Mouse (Mus musculus) MEL (cell line): Measurements from ENCODE around the gene Tmem164. TPM values are rescaled to one million over a fixed set of nuclear protein-coding genes. Genes with fewer than 3 reads are reported as not detected.

Experiments
- DNase-seq: peaks from one replicate; pipeline ENCODE4 v3.0.0; 2011; ENCODE audit warnings: low read depth, low spot score
- H3K27ac ChIP-seq: 2 replicates; pipeline ENCODE4 v1.5.1; 2012; ENCODE audit warnings: low read depth, mild to moderate bottlenecking, control low read depth, low read length, moderate library complexity; ENCODE audit not compliant: control insufficient read depth
- H3K27me3 ChIP-seq, 2 experiments: fragments of 150-350 bp in 1 of 2; sonication (generic) in 1 of 2; 2 replicates each; pipeline ENCODE4 v1.6.1; 2012; ENCODE audit warnings: low read length in 2 of 2, mild to moderate bottlenecking in 2 of 2, improper control_type of control experiment in 1 of 2, moderate library complexity in 1 of 2; ENCODE audit not compliant: insufficient read depth in 2 of 2, control insufficient read depth in 1 of 2
- H3K36me3 ChIP-seq, 2 experiments: 2 replicates each; pipeline ENCODE4 v1.6.1; 2012 to 2014; ENCODE audit warnings: low read length in 2 of 2, improper control_type of control experiment in 1 of 2, inconsistent platforms in 1 of 2, mild to moderate bottlenecking in 1 of 2; ENCODE audit not compliant: insufficient read depth in 2 of 2, control insufficient read depth in 1 of 2
- H3K4me1 ChIP-seq, 2 experiments: fragments of 150-350 bp in 1 of 2; sonication (generic) in 1 of 2; 2 replicates each; pipeline ENCODE4 v1.6.1; 2012; ENCODE audit warnings: low read length in 2 of 2, improper control_type of control experiment in 1 of 2, mild to moderate bottlenecking in 1 of 2; ENCODE audit not compliant: insufficient read depth in 2 of 2, control insufficient read depth in 1 of 2
- H3K4me3 ChIP-seq, 2 experiments: fragments of 150-350 bp in 1 of 2; sonication (generic) in 1 of 2; 2 replicates each; pipeline ENCODE4 v1.5.1; 2012; ENCODE audit warnings: low read depth in 2 of 2, low read length in 2 of 2, mild to moderate bottlenecking in 2 of 2, moderate library complexity in 2 of 2, control low read depth in 1 of 2, improper control_type of control experiment in 1 of 2; ENCODE audit not compliant: control insufficient read depth in 1 of 2, insufficient read depth in 1 of 2
- H3K79me2 ChIP-seq: 2 replicates; pipeline ENCODE4 v1.6.1; 2012; ENCODE audit warnings: mild to moderate bottlenecking, low read length, moderate library complexity; ENCODE audit not compliant: control insufficient read depth, poor library complexity, insufficient read depth
- H3K9ac ChIP-seq: 2 replicates; pipeline ENCODE4 v1.6.1; 2012; ENCODE audit warnings: low read depth, mild to moderate bottlenecking, control low read depth, low read length, moderate library complexity; ENCODE audit not compliant: control insufficient read depth, poor library complexity, severe bottlenecking
- H3K9me3 ChIP-seq: fragments of 150-350 bp; sonication (generic); replicated peaks from 2 replicates; pipeline ENCODE4 v1.6.1; 2012; ENCODE audit warnings: mild to moderate bottlenecking, low read length, improper control_type of control experiment, moderate library complexity; ENCODE audit not compliant: insufficient read depth
- BHLHE40 ChIP-seq: IDR thresholded peaks from 2 replicates; pipeline ENCODE4 v1.6.1; 2012; ENCODE audit warnings: low read depth, mild to moderate bottlenecking, inconsistent platforms, low read length, improper control_type of control experiment, borderline replicate concordance
- CHD1 ChIP-seq: IDR thresholded peaks from 2 replicates; pipeline ENCODE4 v1.6.1; 2012; ENCODE audit warnings: low read depth, mild to moderate bottlenecking, inconsistent platforms, low read length, improper control_type of control experiment
- CHD2 ChIP-seq: IDR thresholded peaks from 2 replicates; pipeline ENCODE4 v1.6.1; 2011; ENCODE audit warnings: low read length, improper control_type of control experiment
- EP300 ChIP-seq, 2 experiments: IDR thresholded peaks; 2 replicates each; pipeline ENCODE4 v1.6.1; 2011; ENCODE audit warnings: improper control_type of control experiment in 2 of 2, low read length in 2 of 2, low read depth in 1 of 2, mild to moderate bottlenecking in 1 of 2
- GATA1 ChIP-seq: IDR thresholded peaks from 2 replicates; pipeline ENCODE4 v1.6.1; 2011; ENCODE audit warnings: low read depth, low read length, improper control_type of control experiment
- JUND ChIP-seq: IDR thresholded peaks from 2 replicates; pipeline ENCODE4 v1.6.1; 2011; ENCODE audit warnings: low read depth, mild to moderate bottlenecking, improper control_type of control experiment, low read length
- KAT2A ChIP-seq: conservative IDR thresholded peaks from 2 replicates; pipeline ENCODE4 v1.6.1; 2012; ENCODE audit warnings: low read depth, low read length, improper control_type of control experiment, inconsistent platforms
- MAFK ChIP-seq: IDR thresholded peaks from 2 replicates; pipeline ENCODE4 v1.6.1; 2011; ENCODE audit warnings: low read depth, mild to moderate bottlenecking, low read length, improper control_type of control experiment, borderline replicate concordance
- MAX ChIP-seq: IDR thresholded peaks from 2 replicates; pipeline ENCODE4 v1.6.1; 2011; ENCODE audit warnings: low read length, improper control_type of control experiment
- MAZ ChIP-seq: IDR thresholded peaks from 2 replicates; pipeline ENCODE4 v1.6.1; 2012; ENCODE audit warnings: low read depth, mild to moderate bottlenecking, inconsistent platforms, low read length, improper control_type of control experiment
- MXI1 ChIP-seq: IDR thresholded peaks from 2 replicates; pipeline ENCODE4 v1.6.1; 2011; ENCODE audit warnings: mild to moderate bottlenecking, low read depth, low read length, improper control_type of control experiment
- MYB ChIP-seq: IDR thresholded peaks from 2 replicates; pipeline ENCODE4 v1.6.1; 2011; ENCODE audit warnings: mild to moderate bottlenecking, low read depth, low read length, improper control_type of control experiment
- NELFE ChIP-seq: IDR thresholded peaks from 2 replicates; pipeline ENCODE4 v1.6.1; 2011; ENCODE audit warnings: low read depth, low read length, improper control_type of control experiment
- POLR2A ChIP-seq, 2 experiments: IDR thresholded peaks; 2 replicates each; pipeline ENCODE4 v1.6.1; 2011 to 2012; ENCODE audit warnings: low read length in 2 of 2, mild to moderate bottlenecking in 2 of 2, control low read depth in 1 of 2, improper control_type of control experiment in 1 of 2, low read depth in 1 of 2, moderate library complexity in 1 of 2; ENCODE audit not compliant: control insufficient read depth in 1 of 2, insufficient read depth in 1 of 2, poor library complexity in 1 of 2
- POLR2AphosphoS2 ChIP-seq: IDR thresholded peaks from 2 replicates; pipeline ENCODE4 v1.6.1; 2011; ENCODE audit warnings: low read length, improper control_type of control experiment
- RCOR1 ChIP-seq: IDR thresholded peaks from 2 replicates; pipeline ENCODE4 v1.6.1; 2012; ENCODE audit warnings: low read depth, mild to moderate bottlenecking, inconsistent platforms, low read length, improper control_type of control experiment
- SIN3A ChIP-seq: IDR thresholded peaks from 2 replicates; pipeline ENCODE4 v1.6.1; 2012; ENCODE audit warnings: low read length, improper control_type of control experiment, inconsistent platforms
- SMC3 ChIP-seq: IDR thresholded peaks from 2 replicates; pipeline ENCODE4 v1.6.1; 2011; ENCODE audit warnings: low read depth, low read length, improper control_type of control experiment
- UBTF ChIP-seq: IDR thresholded peaks from 2 replicates; pipeline ENCODE4 v1.6.1; 2012; ENCODE audit warnings: low read depth, mild to moderate bottlenecking, inconsistent platforms, low read length, improper control_type of control experiment, moderate library complexity, borderline replicate concordance; ENCODE audit not compliant: insufficient read depth
- USF1 ChIP-seq: IDR thresholded peaks from 2 replicates; pipeline ENCODE4 v1.6.1; 2014; ENCODE audit warnings: low read depth, mild to moderate bottlenecking, inconsistent platforms, low read length, improper control_type of control experiment, moderate library complexity
- USF2 ChIP-seq, 2 experiments: IDR thresholded peaks; 2 replicates each; pipeline ENCODE4 v1.6.1; 2011 to 2012; ENCODE audit warnings: improper control_type of control experiment in 2 of 2, low read length in 2 of 2, borderline replicate concordance in 1 of 2, inconsistent platforms in 1 of 2, low read depth in 1 of 2, mild to moderate bottlenecking in 1 of 2; ENCODE audit not compliant: insufficient read depth in 1 of 2
- ZKSCAN1 ChIP-seq: IDR thresholded peaks from 2 replicates; pipeline ENCODE4 v1.6.1; 2012; ENCODE audit warnings: low read depth, mild to moderate bottlenecking, inconsistent platforms, low read length, improper control_type of control experiment, moderate library complexity
- ZMIZ1 ChIP-seq: IDR thresholded peaks from 2 replicates; pipeline ENCODE4 v1.6.1; 2012; ENCODE audit warnings: low read depth, mild to moderate bottlenecking, inconsistent platforms, low read length, improper control_type of control experiment, moderate library complexity
- ZNF384 ChIP-seq: IDR thresholded peaks from 2 replicates; pipeline ENCODE4 v1.6.1; 2012; ENCODE audit warnings: low read depth, mild to moderate bottlenecking, inconsistent platforms, low read length, improper control_type of control experiment
- polyA plus RNA-seq, 2 experiments: library from polyadenylated mRNA; stranded (reverse) in 1 of 2; unstranded in 1 of 2; fragments of >175 nt in 1 of 2; fragments of >200 nt in 1 of 2; gene quantifications; 2 replicates each; pipeline versions ENCODE4 v1.2.1 to v1.2.4; 2012; ENCODE audit warnings: low replicate concordance in 2 of 2, low read depth in 1 of 2; ENCODE audit not compliant: insufficient read length in 2 of 2, insufficient read depth in 1 of 2, missing spikeins in 1 of 2
- total RNA-seq: library from RNA; depleted of rRNA; stranded (reverse); fragments of 300-350 nt; gene quantifications from 2 replicates; pipeline ENCODE4 v1.2.3, GENCODE M21; 2012

Gene Tmem164
- total and polyA plus RNA-seq, 3 experiments, result 34.3 to 92.4 (median 72.8) TPM

DNA sequence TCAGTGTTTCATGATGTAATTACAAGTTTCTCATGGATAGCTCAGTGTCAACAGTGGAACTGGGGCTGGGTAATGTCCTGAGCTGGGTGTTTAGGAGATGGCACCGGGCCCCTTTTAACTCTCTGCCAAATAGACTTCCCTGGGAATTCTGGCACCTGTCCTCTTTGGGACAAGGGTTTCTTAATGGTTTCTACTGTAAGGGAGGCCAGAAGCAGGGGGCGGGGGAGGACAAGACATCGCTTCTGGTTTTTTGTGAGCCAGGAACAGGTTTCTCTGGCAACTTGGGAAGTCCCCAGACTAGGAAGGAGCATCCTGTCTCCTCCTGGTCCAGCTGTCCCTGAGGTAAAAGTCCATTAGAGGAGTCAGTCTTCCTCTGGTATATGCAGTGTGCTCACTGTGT is 156.1 kb downstream of the Tmem164 start:
- Histone ChIP-seq H3K4me3 (no peak overlapping the region), H3K27me3 (no peaks in the 10 kb centered on the region)
- no peak for TF ChIP-seq UBTF
- no peak for TF ChIP-seq EP300 (IDR thresholded peaks at IDR 0.05; ENCODE audit: low read depth in 1 of 2, low read length in 2 of 2)
- no peak for TF ChIP-seq MXI1
- no peak for TF ChIP-seq SIN3A
- no peak for TF ChIP-seq ZNF384
- TF ChIP-seq ZMIZ1, result no peak
- TF ChIP-seq NELFE, result no peak
- no peak for TF ChIP-seq POLR2AphosphoS2
- no peak for TF ChIP-seq CHD1
- TF ChIP-seq ZKSCAN1, result no peak
- TF ChIP-seq MAFK, result no peak
- TF ChIP-seq MAZ, result no peak
- no peak for TF ChIP-seq BHLHE40
- no peak for TF ChIP-seq SMC3
- TF ChIP-seq USF2 (IDR thresholded peaks at IDR 0.05; ENCODE audit: borderline replicate concordance in 1 of 2, insufficient read depth in 1 of 2, low read depth in 1 of 2, low read length in 2 of 2), result no peak
- TF ChIP-seq, all 39 proteins: peak for 0
- DNase-seq, result no peak
- Histone ChIP-seq H3K27ac (no peak overlapping the region), H3K9ac (no peak overlapping the region), H3K79me2 (no peaks in the 10 kb centered on the region), H3K4me1 (no peaks in the 10 kb centered on the region), H3K36me3 (peaks cover 0 to 2% of the 10 kb centered on the region in 2 experiments; a peak in 1 of 4 replicates), H3K9me3 (no peaks in the 10 kb centered on the region)

DNA sequence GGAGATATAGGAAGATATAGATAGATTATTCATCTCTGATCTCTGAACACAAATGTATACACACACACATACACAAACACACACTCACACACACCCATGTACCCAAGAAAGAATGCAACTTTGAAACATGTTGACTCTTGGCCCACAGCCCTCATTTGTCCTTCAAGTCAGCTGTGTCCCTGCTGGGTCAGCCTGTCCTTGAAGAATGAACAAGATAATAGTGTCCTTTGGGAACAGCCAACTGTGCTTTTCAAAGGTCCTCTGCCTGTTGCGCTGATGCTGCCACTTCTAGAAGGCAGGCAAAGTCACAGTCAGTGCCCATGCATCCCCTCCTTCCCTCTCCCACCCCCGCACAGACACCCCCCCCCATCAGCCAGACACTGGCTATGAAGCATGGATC is 157.6 kb downstream of the Tmem164 start:
- Histone ChIP-seq H3K27ac (no peak overlapping the region), H3K4me3 (no peak overlapping the region), H3K9me3 (no peaks in the 10 kb centered on the region), H3K27me3 (no peaks in the 10 kb centered on the region), H3K79me2 (no peaks in the 10 kb centered on the region), H3K4me1 (no peaks in the 10 kb centered on the region), H3K36me3 (peaks cover 0 to 3% of the 10 kb centered on the region in 2 experiments; a peak in 1 of 4 replicates), H3K9ac (no peak overlapping the region)
- TF ChIP-seq MYB, result no peak
- TF ChIP-seq ZKSCAN1, result no peak
- no peak for TF ChIP-seq MAX
- TF ChIP-seq USF1, result no peak
- no peak for TF ChIP-seq MXI1
- TF ChIP-seq ZNF384, result no peak
- no peak for TF ChIP-seq CHD1
- TF ChIP-seq KAT2A, result no peak
- TF ChIP-seq POLR2A (IDR thresholded peaks at IDR 0.05; ENCODE audit: control insufficient read depth in 1 of 2, insufficient read depth in 1 of 2, low read depth in 1 of 2, low read length in 2 of 2, poor library complexity in 1 of 2), result no peak
- no peak for TF ChIP-seq RCOR1
- no peak for TF ChIP-seq MAFK
- TF ChIP-seq JUND, result no peak
- no peak for TF ChIP-seq CHD2
- TF ChIP-seq GATA1, result no peak
- no peak for DNase-seq
